Mouse (Mus musculus): ENCODE measurements at regions not wholly inside any gene's neighbourhood (a gene's known extent, or its start where the extent isn't known, plus 50 kb on each side); places are given as distances from the start of the nearest gene placed in this dataset.

- Histone ChIP-seq H3K27me3 (ENCODE audit: control insufficient read depth, insufficient read depth, low read length, poor library complexity, severe bottlenecking) (no peaks in the 10 kb centered on the region), H3K4me1 (ENCODE audit: control insufficient read depth, insufficient read depth, low read length) (no peaks in the 10 kb centered on the region), H3K4me3 (ENCODE audit: low read depth, low read length) (no peak overlapping the region), H3K9me3 (replicated peaks; ENCODE audit: control insufficient read depth, insufficient read depth, low read length, poor library complexity, severe bottlenecking) (no peaks in the 10 kb centered on the region), H3K27ac (ENCODE audit: insufficient read depth, low read length) (no peak overlapping the region), H3K36me3 (ENCODE audit: control insufficient read depth, insufficient read depth, low read length, poor library complexity, severe bottlenecking) (no peaks in the 10 kb centered on the region), H3K9ac (ENCODE audit: low read depth, poor library complexity, severe bottlenecking) (no peak overlapping the region)
- TF ChIP-seq POLR2A (IDR thresholded peaks at IDR 0.05; ENCODE audit: insufficient read depth, low read length) (no peak), CTCF (IDR thresholded peaks at IDR 0.05; ENCODE audit: low read depth, low read length) (no peak), EP300 (IDR thresholded peaks at IDR 0.05; ENCODE audit: insufficient read depth, low read depth, low read length) (no peak)
Measured at GRCm38 (mm10) chr2:75010647-75011046, 185.0 kb downstream of the Mtx2 start.

GRCm38 (mm10) chr2:75012046-75012445 is 186.4 kb downstream of the Mtx2 start:
- Histone ChIP-seq H3K36me3 (ENCODE audit: control insufficient read depth, insufficient read depth, low read length, poor library complexity, severe bottlenecking) (no peaks in the 10 kb centered on the region), H3K9me3 (replicated peaks; ENCODE audit: control insufficient read depth, insufficient read depth, low read length, poor library complexity, severe bottlenecking) (no peaks in the 10 kb centered on the region), H3K4me3 (ENCODE audit: low read depth, low read length) (no peak overlapping the region), H3K27me3 (ENCODE audit: control insufficient read depth, insufficient read depth, low read length, poor library complexity, severe bottlenecking) (no peaks in the 10 kb centered on the region), H3K9ac (ENCODE audit: low read depth, poor library complexity, severe bottlenecking) (no peak overlapping the region), H3K27ac (ENCODE audit: insufficient read depth, low read length) (no peak overlapping the region), H3K4me1 (ENCODE audit: control insufficient read depth, insufficient read depth, low read length) (no peaks in the 10 kb centered on the region)
- TF ChIP-seq EP300 (IDR thresholded peaks at IDR 0.05; ENCODE audit: insufficient read depth, low read depth, low read length) (no peak), POLR2A (IDR thresholded peaks at IDR 0.05; ENCODE audit: insufficient read depth, low read length) (no peak), CTCF (IDR thresholded peaks at IDR 0.05; ENCODE audit: low read depth, low read length) (no peak)

GRCm38 (mm10) chr2:75014994-75015728 is 189.6 kb downstream of the Mtx2 start:
- no peaks in the 10 kb centered on the region for H3K27me3 ChIP-seq (ENCODE audit: control insufficient read depth, insufficient read depth, low read length, poor library complexity, severe bottlenecking)

GRCm38 (mm10) chr2:75019459-75019858 is 193.9 kb downstream of the Mtx2 start:
- Histone ChIP-seq H3K4me1 (ENCODE audit: control insufficient read depth, insufficient read depth, low read length) (no peaks in the 10 kb centered on the region), H3K9me3 (replicated peaks; ENCODE audit: control insufficient read depth, insufficient read depth, low read length, poor library complexity, severe bottlenecking) (no peaks in the 10 kb centered on the region), H3K36me3 (ENCODE audit: control insufficient read depth, insufficient read depth, low read length, poor library complexity, severe bottlenecking) (no peaks in the 10 kb centered on the region), H3K9ac (ENCODE audit: low read depth, poor library complexity, severe bottlenecking) (no peak overlapping the region), H3K4me3 (ENCODE audit: low read depth, low read length) (no peak overlapping the region), H3K27ac (ENCODE audit: insufficient read depth, low read length) (no peak overlapping the region), H3K27me3 (ENCODE audit: control insufficient read depth, insufficient read depth, low read length, poor library complexity, severe bottlenecking) (no peaks in the 10 kb centered on the region)
- TF ChIP-seq EP300 (IDR thresholded peaks at IDR 0.05; ENCODE audit: insufficient read depth, low read depth, low read length) (no peak), CTCF (IDR thresholded peaks at IDR 0.05; ENCODE audit: low read depth, low read length) (no peak), POLR2A (IDR thresholded peaks at IDR 0.05; ENCODE audit: insufficient read depth, low read length) (no peak)

More at GRCm38 (mm10) chr2:75014994-75015728, 189.6 kb downstream of the Mtx2 start:
- Histone ChIP-seq H3K4me3 (ENCODE audit: low read depth, low read length) (no peak overlapping the region), H3K27ac (ENCODE audit: insufficient read depth, low read length) (no peak overlapping the region), H3K36me3 (ENCODE audit: control insufficient read depth, insufficient read depth, low read length, poor library complexity, severe bottlenecking) (no peaks in the 10 kb centered on the region), H3K9me3 (replicated peaks; ENCODE audit: control insufficient read depth, insufficient read depth, low read length, poor library complexity, severe bottlenecking) (no peaks in the 10 kb centered on the region), H3K9ac (ENCODE audit: low read depth, poor library complexity, severe bottlenecking) (no peak overlapping the region), H3K4me1 (ENCODE audit: control insufficient read depth, insufficient read depth, low read length) (no peaks in the 10 kb centered on the region)
- TF ChIP-seq CTCF (IDR thresholded peaks at IDR 0.05; ENCODE audit: low read depth, low read length) (no peak), POLR2A (IDR thresholded peaks at IDR 0.05; ENCODE audit: insufficient read depth, low read length) (no peak)

- no peak overlapping the region for H3K4me3 ChIP-seq (ENCODE audit: low read depth, low read length)
- H3K27ac ChIP-seq (ENCODE audit: insufficient read depth, low read length) = no peak overlapping the region
- TF ChIP-seq CTCF (IDR thresholded peaks at IDR 0.05; ENCODE audit: low read depth, low read length) = no peak
Measured at GRCm38 (mm10) chr2:75021639-75022038, 196.0 kb downstream of the Mtx2 start.

GRCm38 (mm10) chr2:75028151-75028550 is 202.5 kb downstream of the Mtx2 start:
- no peak overlapping the region for H3K27ac ChIP-seq (ENCODE audit: insufficient read depth, low read length)
- no peak for TF ChIP-seq POLR2A (IDR thresholded peaks at IDR 0.05; ENCODE audit: insufficient read depth, low read length)
- no peak for TF ChIP-seq EP300 (IDR thresholded peaks at IDR 0.05; ENCODE audit: insufficient read depth, low read depth, low read length)
- TF ChIP-seq CTCF (IDR thresholded peaks at IDR 0.05; ENCODE audit: low read depth, low read length) = no peak

More at GRCm38 (mm10) chr2:75021639-75022038, 196.0 kb downstream of the Mtx2 start:
- no peaks in the 10 kb centered on the region for H3K9me3 ChIP-seq (replicated peaks; ENCODE audit: control insufficient read depth, insufficient read depth, low read length, poor library complexity, severe bottlenecking)
- no peaks in the 10 kb centered on the region for H3K36me3 ChIP-seq (ENCODE audit: control insufficient read depth, insufficient read depth, low read length, poor library complexity, severe bottlenecking)
- no peaks in the 10 kb centered on the region for H3K4me1 ChIP-seq (ENCODE audit: control insufficient read depth, insufficient read depth, low read length)
- no peaks in the 10 kb centered on the region for H3K27me3 ChIP-seq (ENCODE audit: control insufficient read depth, insufficient read depth, low read length, poor library complexity, severe bottlenecking)
- no peak overlapping the region for H3K9ac ChIP-seq (ENCODE audit: low read depth, poor library complexity, severe bottlenecking)

More at GRCm38 (mm10) chr2:75028151-75028550, 202.5 kb downstream of the Mtx2 start:
- Histone ChIP-seq H3K36me3 (ENCODE audit: control insufficient read depth, insufficient read depth, low read length, poor library complexity, severe bottlenecking) (no peaks in the 10 kb centered on the region), H3K4me1 (ENCODE audit: control insufficient read depth, insufficient read depth, low read length) (no peaks in the 10 kb centered on the region), H3K27me3 (ENCODE audit: control insufficient read depth, insufficient read depth, low read length, poor library complexity, severe bottlenecking) (no peaks in the 10 kb centered on the region), H3K9me3 (replicated peaks; ENCODE audit: control insufficient read depth, insufficient read depth, low read length, poor library complexity, severe bottlenecking) (no peaks in the 10 kb centered on the region), H3K9ac (ENCODE audit: low read depth, poor library complexity, severe bottlenecking) (no peak overlapping the region), H3K4me3 (ENCODE audit: low read depth, low read length) (no peak overlapping the region)
